Mouse (Mus musculus) layer of hippocampus, adult 18-20 months (tissue): Measurements from ENCODE around the gene Nek5. TPM values are rescaled to one million over a fixed set of nuclear protein-coding genes. Genes with fewer than 3 reads are reported as not detected.
"Not testable (repeated sequence)": the region's sequence is repeated elsewhere in the genome, so short reads cannot be mapped to it uniquely, and the experiment has no call there.

Source experiments
- DNase-seq, 2 experiments: peaks; one replicate each; pipeline ENCODE4 v3.0.0; 2022; ENCODE audit warnings: low spot score in 2 of 2
- long read RNA-seq: library from polyadenylated mRNA; stranded (forward); transcript quantifications from one replicate; pipeline ENCODE4 v2.0.0, GENCODE M21; 2021
- total RNA-seq, 2 experiments: library from RNA; stranded (reverse); gene quantifications; 2 replicates each; pipeline ENCODE4 v1.2.3; 2021

Gene Nek5
- under 1 TPM; 0.12 to 0.15 TPM for total RNA-seq
- long read RNA-seq, partial matches to known transcripts, result 0 of 2 reads
- long read RNA-seq, other reads (novel, unspliced or antisense), result 1 of 2 reads

- peak in 1 of 2 experiments; percentile 18 for DNase-seq
Measured at GRCm38 (mm10) chr8:22124220-22125152, at the start of gene Nek5. Gene Nek5 (minus strand): TSS chr8:22125053.

DNA sequence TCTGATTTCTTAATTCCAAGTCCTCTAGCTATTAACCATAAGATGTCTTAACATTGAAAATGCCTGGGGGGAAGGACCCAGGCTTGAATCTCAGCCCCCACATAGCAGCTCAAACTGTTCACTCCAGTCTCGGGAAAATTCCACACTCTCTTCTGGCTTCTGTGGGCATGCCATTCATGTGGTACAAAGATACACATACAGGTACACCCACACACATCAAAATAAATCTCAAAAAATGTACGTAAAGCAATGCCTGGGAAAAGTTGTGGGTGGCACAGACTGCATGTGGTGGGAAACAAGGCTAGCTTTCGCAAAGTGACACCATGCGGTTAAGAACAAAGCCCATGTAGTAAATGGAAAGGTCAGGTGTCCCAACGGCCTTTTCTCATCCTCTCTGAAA is 44.3 kb upstream of the Nek5 start:
- DNase-seq, result peak in 1 of 2 experiments; percentile 9

- peak; percentile 70 to 84 for DNase-seq
Measured at GRCm38 (mm10) chr8:22166080-22166603, 41.3 kb upstream of the Nek5 start, which contains the start of gene Nek3. Gene Nek3 (minus strand): TSS chr8:22166435.

- DNase-seq, result no peak
Measured at GRCm38 (mm10) chr8:22165251-22166079, 40.6 kb upstream of the Nek5 start.

DNA sequence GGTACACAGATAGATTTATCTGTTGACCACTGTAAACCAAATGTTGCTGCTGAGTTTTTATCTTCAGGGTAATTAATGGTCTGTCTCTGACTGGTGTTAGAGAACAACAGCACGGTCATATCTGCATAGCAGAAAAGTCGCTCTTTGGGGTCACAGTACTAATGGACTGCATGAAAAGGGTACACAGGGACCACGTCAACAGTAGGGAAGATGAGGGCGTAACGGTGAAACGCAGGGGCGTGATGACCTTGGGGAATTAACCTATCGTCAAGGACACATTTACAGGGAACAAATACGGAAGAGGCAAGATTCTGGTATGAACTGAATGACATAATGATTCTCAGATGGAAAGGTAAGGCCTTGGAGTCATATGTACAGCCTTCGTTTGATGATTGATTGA is 39.6 kb upstream of the Nek5 start:
- DNase-seq, result no peak

- DNase-seq, result no peak
Measured at GRCm38 (mm10) chr8:22162206-22162605, 37.4 kb upstream of the Nek5 start.

DNA sequence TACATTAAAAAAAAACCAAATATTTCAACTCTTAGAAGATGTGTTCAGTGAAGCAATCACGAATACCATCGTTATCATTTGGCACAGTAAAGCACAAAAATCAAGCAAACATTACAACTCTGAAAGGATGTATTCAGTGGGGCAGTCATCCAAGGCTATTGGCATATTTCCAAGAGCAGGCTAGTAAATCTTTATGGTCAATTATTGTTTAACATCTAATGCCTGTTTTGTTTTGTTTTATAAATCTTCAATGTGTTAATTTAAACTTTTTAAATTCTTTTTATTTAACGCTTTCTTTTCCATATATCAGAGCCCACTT is 25.5 kb upstream of the Nek5 start:
- no peak for DNase-seq

GRCm38 (mm10) chr8:22149643-22150344 is 24.9 kb upstream of the Nek5 start:
- DNase-seq, result no peak

GRCm38 (mm10) chr8:22148367-22148740 is 23.5 kb upstream of the Nek5 start:
- DNase-seq, result no peak

DNA sequence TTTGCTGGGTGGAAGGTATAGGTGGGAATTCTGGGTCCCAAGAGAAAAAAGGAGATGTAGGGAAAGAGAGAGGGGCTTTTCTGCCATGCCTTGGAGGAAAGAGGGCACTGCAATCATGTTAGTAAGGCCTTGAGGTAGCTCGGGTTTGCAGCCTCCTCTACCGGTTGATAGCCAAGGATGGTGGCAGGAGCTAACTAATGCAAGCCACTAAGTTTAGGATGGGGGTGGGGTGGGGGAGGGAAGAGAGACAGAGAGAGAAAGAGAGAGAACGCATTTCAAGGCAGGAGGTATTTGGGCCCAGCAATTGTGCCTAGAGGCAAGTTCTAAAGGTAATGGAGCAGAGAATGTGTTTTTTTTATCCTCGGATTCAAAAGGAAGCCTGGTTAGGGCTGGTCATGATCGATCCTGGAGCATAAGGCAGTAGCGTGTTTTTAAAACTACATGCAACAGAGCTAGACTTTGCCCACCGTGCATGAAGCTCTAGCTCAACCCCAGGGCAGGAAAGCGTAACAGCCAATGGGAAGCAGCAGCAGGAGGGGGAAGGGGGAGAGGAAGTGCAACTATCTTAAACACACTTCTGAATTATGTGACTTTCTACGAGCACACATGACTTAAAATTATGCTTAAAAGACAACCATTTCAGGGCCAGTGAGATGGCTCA is 23.0 kb upstream of the Nek5 start:
- DNase-seq, result no peak

DNA sequence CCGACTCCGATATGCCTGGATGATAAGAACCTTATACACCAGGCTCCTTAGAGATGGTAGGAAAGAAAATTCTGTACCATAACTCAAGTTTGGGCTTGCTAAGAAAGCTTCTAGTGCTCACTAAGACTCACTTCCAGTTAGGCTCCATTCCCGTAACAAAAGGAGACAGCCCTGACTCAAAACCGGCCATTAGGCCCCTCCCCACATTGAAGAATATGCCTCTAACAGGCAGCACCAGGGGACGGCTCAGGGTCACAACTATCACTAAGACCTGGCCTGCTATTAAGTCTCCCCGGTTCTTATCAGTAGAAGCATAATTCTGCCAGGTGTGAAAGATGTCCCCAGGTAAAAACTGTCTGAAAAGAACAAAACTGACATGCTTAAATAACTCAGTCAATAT is 21.0 kb upstream of the Nek5 start:
- DNase-seq, result no peak

DNA sequence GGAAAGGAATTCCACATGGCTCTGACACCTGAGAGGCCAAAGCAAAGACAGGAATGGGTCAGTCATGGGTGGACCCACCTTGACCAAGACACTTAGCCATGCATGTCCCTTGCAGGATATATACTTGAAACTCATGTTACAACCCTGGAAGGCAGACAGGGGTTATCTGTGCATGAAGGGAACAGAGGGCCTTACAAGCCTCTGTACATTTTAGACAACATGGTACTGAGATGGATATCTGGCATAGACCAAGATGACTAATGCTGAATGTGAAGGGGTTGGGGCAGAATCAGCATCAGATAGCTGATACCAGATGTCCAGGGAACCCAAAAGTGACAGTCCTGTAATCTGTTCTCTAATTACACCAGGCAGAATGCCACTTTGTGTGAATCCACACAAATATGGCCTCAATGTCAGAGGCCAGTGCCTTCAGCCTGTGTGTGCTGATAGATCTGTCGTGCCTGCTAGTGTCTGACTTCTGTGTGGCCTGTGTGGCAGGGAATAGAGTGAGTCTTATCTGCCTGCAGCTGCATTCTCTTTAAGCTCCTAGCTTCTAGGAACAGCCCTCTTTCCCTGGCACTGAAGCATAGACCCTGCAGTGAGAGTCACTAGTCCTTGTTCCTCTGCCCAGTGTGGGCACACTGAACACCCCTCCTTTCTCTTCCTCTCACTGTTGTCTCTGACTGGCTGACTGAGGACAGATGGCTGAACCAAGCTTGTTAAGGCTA is 19.1 kb upstream of the Nek5 start:
- peak in 1 of 2 experiments; percentile 11 for DNase-seq

DNA sequence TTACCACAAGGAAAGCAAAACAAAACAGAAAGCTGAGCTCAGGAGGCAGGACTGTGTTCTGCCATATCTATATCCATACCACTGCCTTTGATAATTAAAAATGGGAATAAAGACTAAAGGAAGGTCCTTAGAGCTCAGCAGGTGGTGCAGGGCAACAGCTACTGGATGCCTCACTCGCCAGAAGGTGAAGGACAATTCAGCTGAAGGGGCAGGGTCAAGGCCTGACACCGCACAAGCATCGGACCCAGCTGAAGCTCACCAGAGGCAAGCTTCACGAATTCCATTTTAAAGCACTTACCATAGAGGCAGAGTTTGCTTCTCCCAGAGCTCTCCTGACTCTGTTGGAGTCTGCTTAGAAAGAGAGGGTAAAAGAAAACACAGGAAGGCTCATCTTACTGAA is 17.7 kb upstream of the Nek5 start:
- DNase-seq, result no peak

GRCm38 (mm10) chr8:22141836-22142385 is 17.1 kb upstream of the Nek5 start:
- no peak for DNase-seq

DNA sequence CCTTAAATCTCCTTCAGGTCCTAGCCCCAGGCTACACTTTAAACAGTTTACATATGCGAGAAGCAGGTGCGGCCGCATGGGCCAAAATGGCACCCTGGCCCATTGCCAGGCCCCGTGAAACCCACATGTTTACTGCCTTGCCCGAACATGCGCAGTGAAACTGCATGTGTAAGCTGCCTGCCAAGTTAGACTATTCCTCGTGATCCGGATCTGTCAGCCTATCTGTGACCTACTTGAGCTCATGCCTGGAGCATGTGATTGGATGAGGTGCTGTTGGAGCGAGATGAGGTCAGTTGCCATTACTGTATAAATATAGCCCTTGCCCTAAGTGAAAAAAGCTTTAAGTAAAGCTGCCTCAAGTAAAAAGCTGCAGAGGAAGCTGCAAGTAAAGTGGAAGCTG is 11.6 kb upstream of the Nek5 start:
- DNase-seq, result not testable (repeated sequence)

DNA sequence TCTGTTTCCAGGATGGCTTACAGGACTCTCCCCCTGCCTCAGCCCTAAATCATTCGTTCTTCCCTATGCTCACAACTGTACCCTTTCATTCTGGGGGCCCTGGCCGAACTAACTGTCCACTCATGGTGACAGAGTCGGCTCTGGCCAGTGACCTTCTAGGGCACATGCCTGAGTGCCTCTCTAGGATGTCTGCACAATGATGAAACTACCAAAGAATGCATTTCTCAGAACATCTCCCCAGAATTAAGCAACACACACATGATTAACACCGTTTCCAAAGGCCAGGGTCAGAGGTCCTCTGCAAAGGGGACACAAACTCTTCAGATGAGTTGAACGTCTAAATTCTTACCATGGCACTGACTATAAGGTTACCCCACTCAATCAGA is 9.9 kb upstream of the Nek5 start:
- DNase-seq, result no peak

GRCm38 (mm10) chr8:22134078-22134749 is 9.4 kb upstream of the Nek5 start:
- no peak for DNase-seq

GRCm38 (mm10) chr8:22132062-22132461 is 7.2 kb upstream of the Nek5 start:
- no peak for DNase-seq

GRCm38 (mm10) chr8:22107020-22107419 is 17.8 kb downstream of the Nek5 start:
- no peak for DNase-seq
